Mouse (Mus musculus) layer of hippocampus, postnatal 25 days (tissue): ENCODE results near the gene Kif2a. TPM values are rescaled to one million over a fixed set of nuclear protein-coding genes. Genes with fewer than 3 reads are reported as not detected.
"Not testable (repeated sequence)": the region's sequence is repeated elsewhere in the genome, so short reads cannot be mapped to it uniquely, and the experiment has no call there.

ENCODE experiments used
- DNase-seq, 2 experiments: peaks; one replicate each; pipeline ENCODE4 v3.0.0; 2022; ENCODE audit warnings: mixed read lengths in 2 of 2, low spot score in 1 of 2; ENCODE audit errors: extremely low spot score in 1 of 2
- total RNA-seq, 2 experiments: library from RNA; stranded (reverse); gene quantifications; 2 replicates each; pipeline ENCODE4 v1.2.3; 2021

Kif2a gene
- total RNA-seq, 2 experiments from 2014 or later = 116 to 128 TPM

GRCm38 (mm10) chr13:107022266-107023171, 593 bp upstream of the Kif2a start:
- DNase-seq = peak; percentile 32 to 54

- DNase-seq = no peak
These were observed 2.5 kb downstream of the Kif2a start for GRCm38 (mm10) chr13:107019443-107019842.

GRCm38 (mm10) chr13:107013926-107014325, 8.0 kb downstream of the Kif2a start:
- DNase-seq = no peak

- no peak for DNase-seq
These were observed 10.3 kb downstream of the Kif2a start for GRCm38 (mm10) chr13:107011618-107012017.

GRCm38 (mm10) chr13:107008174-107008573, 13.8 kb downstream of the Kif2a start:
- no peak for DNase-seq

GRCm38 (mm10) chr13:107003211-107003610, 18.7 kb downstream of the Kif2a start:
- no peak for DNase-seq

- DNase-seq = no peak
These were observed 23.3 kb downstream of the Kif2a start for GRCm38 (mm10) chr13:106998671-106999070.

GRCm38 (mm10) chr13:106998026-106998425, 23.9 kb downstream of the Kif2a start:
- DNase-seq = no peak

GRCm38 (mm10) chr13:106997557-106997956, 24.4 kb downstream of the Kif2a start:
- DNase-seq = not testable (repeated sequence)

- DNase-seq = no peak
These were observed 25.0 kb downstream of the Kif2a start for GRCm38 (mm10) chr13:106996891-106997290.

- no peak for DNase-seq
These were observed 60.4 kb downstream of the Kif2a start for GRCm38 (mm10) chr13:106961496-106961895.

- DNase-seq = no peak
These were observed 61.4 kb downstream of the Kif2a start for GRCm38 (mm10) chr13:106960557-106960956.

- no peak for DNase-seq
These were observed 63.6 kb downstream of the Kif2a start for GRCm38 (mm10) chr13:106958286-106958685.

GRCm38 (mm10) chr13:106957554-106957953, 64.4 kb downstream of the Kif2a start:
- no peak for DNase-seq

GRCm38 (mm10) chr13:106954880-106955279, 67.0 kb downstream of the Kif2a start:
- no peak for DNase-seq

GRCm38 (mm10) chr13:106947583-106947982, 74.3 kb downstream of the Kif2a start:
- no peak for DNase-seq

GRCm38 (mm10) chr13:106946594-106947540, 75.1 kb downstream of the Kif2a start, which contains the start of gene Dimt1:
TSS of gene Dimt1 (plus strand) at chr13:106947127.
- DNase-seq = peak; percentile 81 to 87

GRCm38 (mm10) chr13:106945518-106945917, 76.4 kb downstream of the Kif2a start:
- DNase-seq = no peak

GRCm38 (mm10) chr13:106942721-106943120, 79.2 kb downstream of the Kif2a start:
- no peak for DNase-seq

- DNase-seq = no peak
These were observed 80.5 kb downstream of the Kif2a start for GRCm38 (mm10) chr13:106941211-106941976.
